Mouse (Mus musculus) erythroblast, embryonic 14.5 days (primary cell): ENCODE measurements at regions not wholly inside any gene's neighbourhood (a gene's known extent, or its start where the extent isn't known, plus 50 kb on each side); places are given as distances from the start of the nearest gene placed in this dataset.

Experiments used
- GATA1 ChIP-seq: IDR thresholded peaks from 2 replicates; pipeline ENCODE4 v1.6.1; 2012; ENCODE audit warnings: low read length, inconsistent platforms, mixed read lengths
- TAL1 ChIP-seq: IDR thresholded peaks from 3 replicates; pipeline ENCODE4 v1.6.1; 2012; ENCODE audit warnings: low read length, inconsistent platforms, mixed read lengths

DNA sequence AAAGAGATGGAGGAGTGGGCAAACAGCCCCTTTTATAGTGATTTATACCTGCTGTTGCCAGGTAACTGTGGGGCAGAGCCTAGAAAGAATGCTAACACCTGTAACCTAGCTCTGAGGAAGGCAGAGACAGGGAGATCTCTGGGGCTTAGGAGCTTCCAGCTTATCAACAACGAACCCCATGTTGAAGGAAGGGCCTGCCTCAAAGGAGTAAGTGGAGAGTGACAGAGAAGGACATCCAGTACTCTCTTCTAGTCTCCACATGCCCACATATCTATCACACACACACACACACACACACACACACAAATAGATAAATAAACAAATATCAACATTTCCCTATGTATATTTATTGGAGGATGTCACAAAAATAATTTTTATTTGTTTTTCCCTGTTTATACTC, 654.6 kb downstream of the Zfp706 start:
- TF ChIP-seq TAL1 (no peak), GATA1 (no peak)
